Mouse (Mus musculus) cerebellum, adult 2 months (tissue): ENCODE data around the gene Orm3.

Experiments
- CTCF ChIP-seq: fragments of 200-500 bp; IDR thresholded peaks from 2 replicates; pipeline ENCODE4 v1.5.1; 2011; ENCODE audit warnings: low read depth, mild to moderate bottlenecking, control low read depth, low read length, moderate library complexity, borderline replicate concordance; ENCODE audit not compliant: insufficient read depth
- POLR2A ChIP-seq: fragments of 200-500 bp; IDR thresholded peaks from 2 replicates; pipeline ENCODE4 v1.6.1; 2011; ENCODE audit warnings: low read length, control low read depth, borderline replicate concordance; ENCODE audit not compliant: insufficient read depth

DNA sequence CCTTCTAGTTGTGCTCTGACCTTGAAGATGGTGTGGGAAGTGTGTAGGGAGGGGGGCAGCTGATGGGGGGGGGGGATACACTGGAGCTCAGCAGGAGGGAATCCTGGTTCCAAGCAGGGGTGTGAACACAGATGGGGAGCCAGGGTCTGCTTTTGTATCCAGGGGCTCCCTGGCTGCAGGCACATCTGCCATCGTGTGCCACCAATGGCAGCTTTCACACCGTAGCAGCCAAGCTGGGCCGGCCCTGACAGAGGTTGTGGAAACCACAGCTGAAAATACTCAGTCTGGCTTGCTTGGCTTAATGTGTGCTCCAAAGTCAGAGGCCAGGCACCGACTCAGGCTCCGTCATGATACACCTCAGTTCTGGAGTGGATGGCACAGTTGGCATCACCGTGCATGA lies 32.1 kb downstream of the Orm3 start:
- TF ChIP-seq CTCF (no peak), POLR2A (no peak)
